Mouse (Mus musculus) spleen, adult 2 months (tissue): ENCODE measurements around the gene Slc22a17. TPM values are rescaled to one million over a fixed set of nuclear protein-coding genes. Genes with fewer than 3 reads are reported as not detected.

ENCODE experiments used
- DNase-seq, 2 experiments: peaks; one replicate each; pipeline versions ENCODE4 v3.0.0 to v3.0.0-alpha.2; 2012 to 2021; ENCODE audit warnings: low spot score in 2 of 2, low read depth in 1 of 2
- H3K27ac ChIP-seq: fragments of 200-500 bp; 2 replicates; pipeline ENCODE4 v1.5.1; 2012; ENCODE audit warnings: low read length, inconsistent platforms; ENCODE audit not compliant: insufficient read depth
- H3K27me3 ChIP-seq: fragments of 200-500 bp; 2 replicates; pipeline ENCODE4 v1.6.1; 2012; ENCODE audit warnings: mild to moderate bottlenecking, moderate library complexity, low read length, inconsistent platforms; ENCODE audit not compliant: control insufficient read depth, insufficient read depth
- H3K36me3 ChIP-seq: fragments of 200-500 bp; 2 replicates; pipeline ENCODE4 v1.6.1; 2012; ENCODE audit warnings: mild to moderate bottlenecking, low read length, inconsistent platforms; ENCODE audit not compliant: control insufficient read depth, insufficient read depth
- H3K4me1 ChIP-seq: fragments of 200-500 bp; 2 replicates; pipeline ENCODE4 v1.6.1; 2011; ENCODE audit warnings: inconsistent platforms; ENCODE audit not compliant: control insufficient read depth, insufficient read depth, insufficient read length
- H3K4me3 ChIP-seq: fragments of 200-500 bp; 2 replicates; pipeline ENCODE4 v1.5.1; 2011; ENCODE audit warnings: mild to moderate bottlenecking, inconsistent platforms; ENCODE audit not compliant: insufficient read depth, insufficient read length; ENCODE audit errors: extremely low read depth
- CTCF ChIP-seq: fragments of 200-500 bp; IDR thresholded peaks from 2 replicates; pipeline ENCODE4 v1.5.1; 2011; ENCODE audit warnings: mild to moderate bottlenecking, inconsistent platforms; ENCODE audit not compliant: insufficient read depth, insufficient read length, insufficient replicate concordance; ENCODE audit errors: extremely low read depth
- POLR2A ChIP-seq: fragments of 200-500 bp; IDR thresholded peaks from 2 replicates; pipeline ENCODE4 v1.6.1; 2011; ENCODE audit warnings: low read depth, low read length, inconsistent platforms
- WGBS: fragments of 180-500 bp; shearing (Covaris S2); methylation state at CpG from one replicate; pipeline ENCODE4 v1.1.7; 2018; 5-methylcytosine and 5-hydroxymethylcytosine counted together
- polyA plus RNA-seq: library from polyadenylated mRNA; depleted of rRNA; stranded (reverse); fragments of >200 nt; gene quantifications from 2 replicates; pipeline ENCODE4 v1.2.3, GENCODE M21; 2012

The Slc22a17 gene
- polyA plus RNA-seq, 1 experiment, result 18.5 TPM

DNA sequence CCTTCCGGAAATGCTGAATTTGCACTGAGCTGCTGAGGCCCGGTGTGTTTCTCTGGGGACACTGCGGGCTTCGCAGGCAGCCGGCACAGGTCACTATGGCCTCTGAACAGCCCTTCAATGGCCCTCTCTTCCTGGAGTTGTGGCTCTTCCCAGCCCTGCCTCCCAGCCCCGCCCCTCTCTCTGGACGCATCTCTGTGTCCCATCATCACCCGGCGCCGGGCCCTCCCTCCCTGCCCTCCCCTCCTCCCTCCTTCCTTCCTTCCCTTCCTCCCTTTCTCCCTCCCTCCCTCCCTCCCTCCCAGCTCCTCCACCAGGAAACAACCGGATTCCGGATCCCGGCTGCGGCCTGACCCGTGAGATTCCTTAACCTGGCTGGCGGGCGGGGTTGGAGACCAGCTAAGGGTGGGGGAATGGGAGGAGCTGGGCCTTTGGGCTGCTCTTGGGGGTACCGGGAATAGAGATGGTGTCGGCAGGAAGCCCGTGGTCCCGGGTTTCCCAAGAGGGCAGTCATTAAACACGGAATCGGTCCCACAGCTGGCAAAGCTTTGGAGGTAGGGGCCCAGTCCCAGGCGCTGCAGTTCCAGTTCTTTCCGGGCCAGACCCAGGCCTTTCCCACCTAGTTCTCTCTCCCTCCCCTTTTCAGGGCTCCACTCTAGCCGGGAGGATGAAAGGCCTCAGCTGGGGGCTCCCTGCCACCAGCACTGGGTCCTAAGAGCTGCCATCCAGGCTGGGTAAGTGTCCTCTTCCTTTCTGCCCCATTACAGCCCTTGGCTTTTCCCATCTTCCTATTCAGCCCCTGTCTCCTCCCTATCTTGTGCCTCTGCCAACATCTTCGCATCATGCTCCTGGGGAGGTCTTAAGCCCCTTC lies 29.5 kb downstream of the Slc22a17 start, which contains the start of the genes Bcl2l2 and Gm20521:
TSS of gene Bcl2l2 (plus strand) at position 224 of the 868 bp plus-strand sequence.
TSS of gene Gm20521 (plus strand) at position 288 of the 868 bp plus-strand sequence.
- peak in 1 of 2 experiments; percentile 25 for DNase-seq
- no peaks in the 10 kb centered on the region for H3K36me3 ChIP-seq
- 4% methylated on average over 27 of the region's 27 CpGs for WGBS
- H3K27me3 ChIP-seq, result no peaks in the 10 kb centered on the region
- H3K4me1 ChIP-seq, result no peaks in the 10 kb centered on the region; the same call in 1 of the 2 replicates
- H3K27ac ChIP-seq, result peak within 1 kb of the TSS; percentile 40
- no peak for TF ChIP-seq CTCF
- TF ChIP-seq POLR2A, result 0 out of 2 replicates have a peak, but pooled peaks have one; percentile 19
- H3K4me3 ChIP-seq, result peak within 1 kb of the TSS; percentile 51

DNA sequence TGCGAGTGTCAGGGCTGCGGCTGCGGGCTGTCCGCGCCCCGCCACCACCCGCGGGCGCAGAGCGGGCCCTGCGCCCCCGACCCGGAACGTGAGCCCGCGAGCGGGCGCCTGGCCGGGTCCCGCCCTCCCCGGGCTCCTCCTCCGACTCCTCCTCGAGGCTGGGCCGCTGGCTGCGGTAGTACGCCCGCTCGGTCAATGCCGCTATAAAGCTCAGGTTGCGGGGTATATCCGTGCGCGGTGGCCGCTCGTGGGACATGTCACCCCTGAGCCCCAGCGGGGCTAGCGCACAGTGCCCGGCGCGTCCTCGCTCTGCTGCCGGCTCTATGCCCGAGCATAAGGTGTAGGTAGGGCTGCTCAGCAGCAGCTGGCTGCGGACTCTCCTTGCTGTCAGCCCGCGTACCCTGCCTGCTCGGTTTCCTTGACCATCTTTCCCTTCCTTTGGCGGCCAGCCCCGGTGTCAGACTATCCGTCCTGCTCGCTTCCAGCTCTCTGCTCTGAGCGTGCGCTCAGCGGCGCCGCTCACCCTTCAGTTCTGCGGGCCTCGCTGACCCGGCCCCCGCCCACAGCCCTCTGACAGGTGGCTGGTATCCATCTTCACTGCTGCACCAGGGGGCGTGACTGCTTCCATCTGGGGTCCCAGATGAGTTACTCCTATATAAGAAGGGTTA lies 35.8 kb downstream of the Slc22a17 start, which contains the start of gene Ppp1r3e:
TSS of gene Ppp1r3e (minus strand) at position 503 of the 668 bp plus-strand sequence.
- Histone ChIP-seq H3K27ac (peak within 1 kb of the TSS; percentile 40; the same call in 1 of the 2 replicates), H3K36me3 (no peaks in the 10 kb centered on the region), H3K27me3 (peaks cover 5% of the 10 kb centered on the region; the same call in 1 of the 2 replicates), H3K4me3 (peak within 1 kb of the TSS; percentile 56), H3K4me1 (peaks cover 11% of the 10 kb centered on the region)
- TF ChIP-seq POLR2A (peak; percentile 12; the same call in 1 of the 2 replicates), CTCF (no peak)
- 1% methylated on average over 60 of the region's 61 CpGs for WGBS
- peak in 1 of 2 experiments; percentile 33 for DNase-seq

- TF ChIP-seq POLR2A (no peak), CTCF (no peak)
- peak overlapping the region; percentile 40; the same call in 1 of the 2 replicates for H3K27ac ChIP-seq
- no peaks in the 10 kb centered on the region for H3K36me3 ChIP-seq
- peaks cover 11% of the 10 kb centered on the region for H3K4me1 ChIP-seq
- under 1% methylated on average over 67 of the region's 72 CpGs for WGBS
- peaks cover 5% of the 10 kb centered on the region; the same call in 1 of the 2 replicates for H3K27me3 ChIP-seq
- H3K4me3 ChIP-seq, result peak overlapping the region; percentile 56
- DNase-seq, result peak; percentile 38 to 63
Measured at GRCm38 (mm10) chr14:54876539-54877047, 36.3 kb downstream of the Slc22a17 start.

- 10% methylated on average over 36 of the region's 36 CpGs for WGBS
- Histone ChIP-seq H3K4me1 (peaks cover 11% of the 10 kb centered on the region), H3K27me3 (peaks cover 5% of the 10 kb centered on the region; the same call in 1 of the 2 replicates), H3K4me3 (peak overlapping the region; percentile 56), H3K36me3 (no peaks in the 10 kb centered on the region), H3K27ac (peak overlapping the region; percentile 16; the same call in 1 of the 2 replicates)
- TF ChIP-seq POLR2A, result no peak
- TF ChIP-seq CTCF, result no peak
- DNase-seq, result no peak
Measured at GRCm38 (mm10) chr14:54875844-54876538, 36.9 kb downstream of the Slc22a17 start.

DNA sequence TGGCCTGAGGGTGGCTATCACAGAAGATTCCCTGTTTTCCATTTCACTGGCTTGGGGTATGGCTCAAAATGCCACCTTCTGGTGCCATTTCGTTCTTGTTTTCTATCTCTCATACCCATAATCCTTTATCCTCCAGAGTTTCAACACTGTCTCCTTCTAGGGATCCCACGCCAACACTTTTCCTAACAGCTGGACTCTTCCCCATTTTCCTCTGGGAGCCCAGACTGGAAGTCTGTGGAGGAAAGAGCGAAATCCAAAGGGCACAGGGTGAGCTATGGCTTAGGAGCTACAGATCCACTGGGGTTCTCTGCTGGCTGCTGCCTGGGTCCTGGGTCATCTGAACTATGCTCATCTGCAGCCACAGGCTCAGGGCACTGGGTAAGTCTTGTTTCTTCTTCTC lies 38.8 kb downstream of the Slc22a17 start:
- Histone ChIP-seq H3K36me3 (no peaks in the 10 kb centered on the region), H3K27me3 (peaks cover 5% of the 10 kb centered on the region; the same call in 1 of the 2 replicates), H3K4me1 (peaks cover 11% of the 10 kb centered on the region), H3K27ac (no peak overlapping the region), H3K4me3 (no peak overlapping the region)
- 93% methylated on average over 3 of the region's 3 CpGs for WGBS
- TF ChIP-seq POLR2A (no peak), CTCF (no peak)
- no peak for DNase-seq

- WGBS, result 86% methylated on average over 5 of the region's 5 CpGs
- Histone ChIP-seq H3K4me1 (peaks cover under 1% of the 10 kb centered on the region; the same call in 1 of the 2 replicates), H3K27ac (no peak within 1 kb of the TSS)
Measured at GRCm38 (mm10) chr14:54870861-54871260, 42.1 kb downstream of the Slc22a17 start, which contains the start of gene Homez. Gene Homez, minus strand, starts transcription at chr14:54870961.

More at GRCm38 (mm10) chr14:54870861-54871260, 42.1 kb downstream of the Slc22a17 start, which contains the start of gene Homez:
- Histone ChIP-seq H3K36me3 (no peaks in the 10 kb centered on the region), H3K4me3 (no peak within 1 kb of the TSS), H3K27me3 (no peaks in the 10 kb centered on the region)
- TF ChIP-seq CTCF (no peak), POLR2A (no peak)
- no peak for DNase-seq
